Mouse (Mus musculus): ENCODE data around the gene Armc8.

DNA sequence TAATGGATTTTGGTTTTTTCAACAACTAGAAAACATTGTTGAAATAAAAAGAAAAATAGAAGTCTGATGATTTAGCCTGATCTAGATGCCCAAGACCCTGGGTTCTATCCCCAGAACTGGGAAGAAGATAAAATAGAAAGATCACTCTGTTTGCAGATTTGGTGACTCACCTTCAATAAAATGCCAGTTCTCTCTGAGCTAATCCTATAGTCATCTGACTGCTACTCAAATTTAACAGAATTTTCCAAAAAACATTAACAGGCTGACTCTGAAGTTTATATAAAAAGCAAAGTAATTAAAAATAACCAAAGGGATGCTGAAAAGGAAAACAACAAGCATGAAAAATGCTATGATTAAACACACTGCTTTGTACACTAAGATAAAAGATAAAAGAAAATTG, 122.4 kb downstream of the Armc8 start:
- TF ChIP-seq CTCF (IDR thresholded peaks at IDR 0.05; ENCODE audit: low read depth, low read length) (no peak), POLR2A (IDR thresholded peaks at IDR 0.05; ENCODE audit: extremely low read depth, insufficient read depth, low read length) (no peak)

Data from liver, adult 2 months (tissue).